Comparison of ENCODE assay signal across 19 mouse cellular contexts in the genomic region with DNA sequence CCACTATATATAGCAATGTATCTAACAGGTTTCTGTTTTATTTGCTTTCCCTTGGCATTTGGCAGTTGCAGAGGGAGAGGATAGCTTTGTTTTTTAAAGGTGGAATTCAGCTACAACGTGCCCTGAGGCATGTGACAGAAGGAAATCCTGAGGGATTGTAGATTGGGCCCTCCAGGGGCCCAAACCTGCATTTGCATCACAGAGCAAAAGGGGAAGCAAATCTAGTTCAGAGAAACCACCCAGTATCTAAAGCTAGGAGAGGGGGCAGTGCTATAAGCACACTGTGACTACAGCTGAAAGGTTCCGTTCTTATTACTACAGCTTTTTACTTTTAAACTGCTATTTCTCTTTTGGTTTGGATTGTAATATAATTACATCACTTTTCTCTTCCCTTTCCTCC. TPM values are rescaled to one million over a fixed set of nuclear protein-coding genes. Genes with fewer than 3 reads are reported as not detected.
"Had no signal": no experiment of that assay in that cellular context is flagged by ENCODE, and none has a peak within 500 bp of the region (broad histone marks: within the 10 kb centered on the region; RNA-seq: fewer than 3 reads in every experiment).

No protein-coding gene starts in this region.

- DNase-seq: kidney, adult 2 months; kidney, postnatal 10 days; kidney, postnatal 36 days; liver; lung, adult 2 months; lung, postnatal 14 days; thymus, adult 18-20 months; thymus, postnatal 14 days had no signal

- H3K9me3 ChIP-seq: kidney, embryonic 15.5 days; limb, embryonic 10.5 days; limb, embryonic 13.5 days; liver, embryonic 12.5 days; liver, embryonic 15.5 days; megakaryocyte, embryonic 14.5 days; midbrain, embryonic 10.5 days; midbrain, embryonic 13.5 days had no signal

- H3K27ac ChIP-seq: kidney, embryonic 15.5 days; limb, embryonic 10.5 days; limb, embryonic 13.5 days; liver, embryonic 12.5 days; liver, embryonic 15.5 days; macrophage; midbrain, embryonic 10.5 days; midbrain, embryonic 13.5 days had no signal

- H3K9ac ChIP-seq: kidney, embryonic 15.5 days; limb, embryonic 13.5 days; liver, embryonic 12.5 days; liver, embryonic 15.5 days; midbrain, embryonic 13.5 days had no signal

- H3K27me3 ChIP-seq: kidney, embryonic 15.5 days; limb, embryonic 13.5 days; liver, embryonic 12.5 days; liver, embryonic 15.5 days; megakaryocyte, embryonic 14.5 days; midbrain, embryonic 13.5 days had no signal

- H3K36me3 ChIP-seq: kidney, embryonic 15.5 days; limb, embryonic 10.5 days; limb, embryonic 13.5 days; liver, embryonic 12.5 days; liver, embryonic 15.5 days; midbrain, embryonic 10.5 days; midbrain, embryonic 13.5 days had no signal

- H3K4me3 ChIP-seq: kidney, embryonic 15.5 days; limb, embryonic 10.5 days; limb, embryonic 13.5 days; liver, embryonic 12.5 days; liver, embryonic 15.5 days; megakaryocyte, embryonic 14.5 days; midbrain, embryonic 10.5 days; midbrain, embryonic 13.5 days had no signal

- H3K4me1 ChIP-seq: kidney, embryonic 15.5 days; limb, embryonic 10.5 days; limb, embryonic 13.5 days; liver, embryonic 12.5 days; liver, embryonic 15.5 days; midbrain, embryonic 10.5 days; midbrain, embryonic 13.5 days had no signal

- ATAC-seq: liver, embryonic 12.5 days; midbrain, embryonic 13.5 days had no signal

RNA-seq across cellular contexts. Expression of a gene that starts 18.3 kb away (rescaled TPM):
- total RNA-seq: left cerebral cortex, postnatal 25 days; midbrain, postnatal 0 days had no signal
- polyA plus RNA-seq: kidney, embryonic 15.5 days; limb, embryonic 10.5 days; midbrain, embryonic 10.5 days; midbrain, embryonic 13.5 days had no signal
